Mouse (Mus musculus): ENCODE results near the gene AC109138.7. TPM values are rescaled to one million over a fixed set of nuclear protein-coding genes. Genes with fewer than 3 reads are reported as not detected.
A peak's percentile ranks its signal among the peaks of the same experiment; 100 is the strongest.

The AC109138.7 gene
- polyA plus RNA-seq (2012; rRNA removed) = not detected in 2 replicates

- no peaks in the 10 kb centered on the region for H3K36me3 ChIP-seq (ENCODE audit: control insufficient read depth, insufficient read depth, low read length)
- DNase-seq = peak; percentile 63
- peak within 1 kb of the TSS; percentile 10; the same call in 1 of the 2 replicates for H3K27ac ChIP-seq (ENCODE audit: control insufficient read depth, insufficient read depth, low read length)
- H3K27me3 ChIP-seq (ENCODE audit: control insufficient read depth, insufficient read depth, low read length) = peaks cover 27% of the 10 kb centered on the region
- H3K4me3 ChIP-seq (ENCODE audit: control insufficient read depth, insufficient read depth, low read length) = peak within 1 kb of the TSS; percentile 64
- WGBS = under 1% methylated on average over 47 of the region's 49 CpGs
- TF ChIP-seq CTCF (IDR thresholded peaks at IDR 0.05; ENCODE audit: borderline replicate concordance, control insufficient read depth, extremely low read depth, insufficient read depth, low read length, poor library complexity) (no peak), POLR2A (IDR thresholded peaks at IDR 0.05; ENCODE audit: control insufficient read depth, extremely low read depth, insufficient read depth, low read length, poor library complexity) (no peak)
- peaks cover 30% of the 10 kb centered on the region for H3K4me1 ChIP-seq (replicated peaks; ENCODE audit: control insufficient read depth, insufficient read depth, low read length)
Observed at GRCm38 (mm10) chr19:4214071-4214770, at the start of gene AC109138.7, which contains the start of gene Clcf1. TSS of gene AC109138.7 (plus strand) at chr19:4214357. TSS of gene Clcf1 (plus strand) at chr19:4214238.

- 87% methylated on average over 2 of the region's 2 CpGs for WGBS
- Histone ChIP-seq H3K27me3 (ENCODE audit: control insufficient read depth, insufficient read depth, low read length) (no peaks in the 10 kb centered on the region), H3K36me3 (ENCODE audit: control insufficient read depth, insufficient read depth, low read length) (no peaks in the 10 kb centered on the region), H3K27ac (ENCODE audit: control insufficient read depth, insufficient read depth, low read length) (no peak overlapping the region), H3K4me1 (replicated peaks; ENCODE audit: control insufficient read depth, insufficient read depth, low read length) (peaks cover 9% of the 10 kb centered on the region), H3K4me3 (ENCODE audit: control insufficient read depth, insufficient read depth, low read length) (no peak overlapping the region)
- TF ChIP-seq POLR2A (IDR thresholded peaks at IDR 0.05; ENCODE audit: control insufficient read depth, extremely low read depth, insufficient read depth, low read length, poor library complexity) (no peak), CTCF (IDR thresholded peaks at IDR 0.05; ENCODE audit: borderline replicate concordance, control insufficient read depth, extremely low read depth, insufficient read depth, low read length, poor library complexity) (no peak)
- no peak for DNase-seq
Observed at GRCm38 (mm10) chr19:4164721-4165120, 49.4 kb upstream of the AC109138.7 start.

DNA sequence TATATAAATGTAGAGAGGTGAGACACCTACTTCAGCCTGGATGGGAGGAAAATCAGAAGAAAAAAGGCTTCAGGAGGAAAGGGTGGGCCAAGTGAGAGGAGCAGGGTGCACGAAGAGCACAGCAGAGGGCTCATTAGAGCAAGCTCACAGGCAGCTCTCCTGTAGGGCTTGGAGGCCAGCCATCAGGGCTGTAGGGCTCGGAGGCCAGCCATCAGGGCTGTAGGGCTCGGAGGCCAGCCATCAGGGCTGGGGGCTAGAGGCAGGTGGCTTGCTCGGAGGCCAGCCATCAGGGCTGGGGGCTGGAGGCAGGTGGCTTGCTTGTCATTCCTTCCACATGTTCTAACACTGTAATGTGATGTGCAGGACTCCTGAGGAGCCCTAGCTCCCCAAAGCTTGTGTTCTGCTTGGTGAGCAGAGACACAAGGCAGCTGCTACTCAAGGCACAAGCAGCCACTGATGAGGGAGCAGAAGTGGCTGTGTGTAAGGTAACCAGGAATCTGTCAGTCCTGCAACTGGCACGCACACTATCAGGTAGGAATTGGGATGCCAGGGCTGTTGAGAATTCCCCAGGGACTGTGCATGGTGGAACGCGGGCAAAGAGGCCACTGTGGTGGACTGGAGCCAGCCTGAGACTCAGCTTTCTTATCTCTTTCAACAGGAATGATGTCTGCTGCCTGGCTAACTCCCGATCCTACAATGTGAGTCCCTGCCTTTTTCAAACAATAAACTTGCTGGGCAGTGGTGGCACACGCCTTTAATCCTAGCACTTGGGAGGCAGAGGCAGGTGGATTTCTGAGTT, 47.3 kb upstream of the AC109138.7 start:
- Histone ChIP-seq H3K27me3 (ENCODE audit: control insufficient read depth, insufficient read depth, low read length) (no peaks in the 10 kb centered on the region), H3K4me1 (replicated peaks; ENCODE audit: control insufficient read depth, insufficient read depth, low read length) (peaks cover 31% of the 10 kb centered on the region), H3K4me3 (ENCODE audit: control insufficient read depth, insufficient read depth, low read length) (no peak overlapping the region), H3K36me3 (ENCODE audit: control insufficient read depth, insufficient read depth, low read length) (no peaks in the 10 kb centered on the region), H3K27ac (ENCODE audit: control insufficient read depth, insufficient read depth, low read length) (no peak overlapping the region)
- TF ChIP-seq POLR2A (IDR thresholded peaks at IDR 0.05; ENCODE audit: control insufficient read depth, extremely low read depth, insufficient read depth, low read length, poor library complexity) (no peak), CTCF (IDR thresholded peaks at IDR 0.05; ENCODE audit: borderline replicate concordance, control insufficient read depth, extremely low read depth, insufficient read depth, low read length, poor library complexity) (no peak)
- 95% methylated on average over 9 of the region's 9 CpGs for WGBS
- DNase-seq = no peak

GRCm38 (mm10) chr19:4169378-4169784, 44.8 kb upstream of the AC109138.7 start:
- H3K36me3 ChIP-seq (ENCODE audit: control insufficient read depth, insufficient read depth, low read length) = no peaks in the 10 kb centered on the region
- no peaks in the 10 kb centered on the region for H3K27me3 ChIP-seq (ENCODE audit: control insufficient read depth, insufficient read depth, low read length)
- H3K27ac ChIP-seq (ENCODE audit: control insufficient read depth, insufficient read depth, low read length) = peak overlapping the region; percentile 5; the same call in 1 of the 2 replicates
- H3K4me1 ChIP-seq (replicated peaks; ENCODE audit: control insufficient read depth, insufficient read depth, low read length) = peaks cover 25% of the 10 kb centered on the region
- TF ChIP-seq CTCF (IDR thresholded peaks at IDR 0.05; ENCODE audit: borderline replicate concordance, control insufficient read depth, extremely low read depth, insufficient read depth, low read length, poor library complexity) (peak; percentile 95), POLR2A (IDR thresholded peaks at IDR 0.05; ENCODE audit: control insufficient read depth, extremely low read depth, insufficient read depth, low read length, poor library complexity) (peak; percentile 93)
- peak; percentile 99 for DNase-seq
- 2% methylated on average over 43 of the region's 43 CpGs for WGBS
- H3K4me3 ChIP-seq (ENCODE audit: control insufficient read depth, insufficient read depth, low read length) = peak overlapping the region; percentile 50

DNA sequence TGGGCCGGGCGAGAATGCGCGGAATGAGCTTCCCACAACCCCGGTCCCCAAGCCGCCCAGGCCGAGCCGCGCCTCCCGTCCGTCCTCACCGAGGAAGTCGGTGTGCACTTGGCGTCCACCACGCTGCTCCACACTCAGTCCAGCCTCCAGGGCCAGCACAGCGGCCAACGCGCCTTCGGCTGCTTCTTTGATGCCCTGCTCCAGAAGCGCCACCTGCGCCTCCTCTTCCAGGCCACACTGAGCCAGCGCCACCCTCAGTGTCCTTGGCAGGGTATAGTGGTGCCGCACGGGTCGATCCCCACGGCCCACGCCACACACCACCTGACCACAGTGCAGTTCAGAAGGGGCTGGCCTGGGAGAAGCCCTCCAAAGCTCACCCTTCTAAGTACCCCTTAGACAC, 44.3 kb upstream of the AC109138.7 start:
- Histone ChIP-seq H3K4me1 (replicated peaks; ENCODE audit: control insufficient read depth, insufficient read depth, low read length) (peaks cover 25% of the 10 kb centered on the region), H3K27me3 (ENCODE audit: control insufficient read depth, insufficient read depth, low read length) (no peaks in the 10 kb centered on the region), H3K36me3 (ENCODE audit: control insufficient read depth, insufficient read depth, low read length) (no peaks in the 10 kb centered on the region), H3K4me3 (ENCODE audit: control insufficient read depth, insufficient read depth, low read length) (peak overlapping the region; percentile 50), H3K27ac (ENCODE audit: control insufficient read depth, insufficient read depth, low read length) (peak overlapping the region; percentile 5; the same call in 1 of the 2 replicates)
- TF ChIP-seq POLR2A (IDR thresholded peaks at IDR 0.05; ENCODE audit: control insufficient read depth, extremely low read depth, insufficient read depth, low read length, poor library complexity) = no peak
- TF ChIP-seq CTCF (IDR thresholded peaks at IDR 0.05; ENCODE audit: borderline replicate concordance, control insufficient read depth, extremely low read depth, insufficient read depth, low read length, poor library complexity) = no peak
- WGBS = 3% methylated on average over 27 of the region's 27 CpGs
- DNase-seq = no peak

GRCm38 (mm10) chr19:4170723-4171392, 43.3 kb upstream of the AC109138.7 start:
- no peaks in the 10 kb centered on the region for H3K36me3 ChIP-seq (ENCODE audit: control insufficient read depth, insufficient read depth, low read length)
- H3K27me3 ChIP-seq (ENCODE audit: control insufficient read depth, insufficient read depth, low read length) = no peaks in the 10 kb centered on the region
- TF ChIP-seq POLR2A (IDR thresholded peaks at IDR 0.05; ENCODE audit: control insufficient read depth, extremely low read depth, insufficient read depth, low read length, poor library complexity) (no peak), CTCF (IDR thresholded peaks at IDR 0.05; ENCODE audit: borderline replicate concordance, control insufficient read depth, extremely low read depth, insufficient read depth, low read length, poor library complexity) (no peak)
- H3K27ac ChIP-seq (ENCODE audit: control insufficient read depth, insufficient read depth, low read length) = no peak overlapping the region
- H3K4me3 ChIP-seq (ENCODE audit: control insufficient read depth, insufficient read depth, low read length) = no peak overlapping the region
- no peak for DNase-seq
- WGBS = 81% methylated on average over 10 of the region's 10 CpGs
- H3K4me1 ChIP-seq (replicated peaks; ENCODE audit: control insufficient read depth, insufficient read depth, low read length) = peaks cover 25% of the 10 kb centered on the region
